Mouse (Mus musculus) brain, adult 2 months (tissue): ENCODE results near the gene Edc3.

Experiments used
- DNase-seq: peaks from one replicate; pipeline ENCODE4 v3.0.0; 2011; ENCODE audit warnings: low read depth, low spot score

Gene Edc3

GRCm38 (mm10) chr9:57708068-57708719 lies at the start of gene Edc3:
TSS of gene Edc3 (plus strand) at chr9:57708540.
- peak; percentile 86 for DNase-seq

DNA sequence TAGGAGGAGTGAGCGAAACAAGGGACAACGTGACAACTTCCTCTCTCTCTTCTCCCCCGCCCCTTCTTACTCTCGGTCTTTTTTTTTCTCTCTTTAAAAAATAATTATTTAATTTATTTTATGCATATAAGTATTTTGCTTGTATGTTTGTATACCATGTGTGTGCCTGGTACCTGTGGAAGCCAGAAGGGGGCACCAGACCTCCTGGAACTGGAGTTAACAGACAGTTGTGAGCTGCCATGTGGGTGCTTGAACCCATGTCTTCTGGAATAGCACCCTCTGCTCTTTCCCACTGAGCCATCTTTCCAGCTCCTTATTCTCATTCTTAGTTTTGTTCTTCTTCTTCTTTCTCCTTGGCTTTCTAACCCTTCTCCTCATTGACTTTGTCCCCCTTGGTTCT lies 49.4 kb upstream of the Edc3 start:
- no peak for DNase-seq

- DNase-seq = peak; percentile 90
These were observed 48.6 kb upstream of the Edc3 start for GRCm38 (mm10) chr9:57659774-57660173.

GRCm38 (mm10) chr9:57660501-57660900 lies 47.8 kb upstream of the Edc3 start:
- DNase-seq = no peak

- no peak for DNase-seq
These were observed 46.8 kb upstream of the Edc3 start for GRCm38 (mm10) chr9:57661552-57661951.

DNA sequence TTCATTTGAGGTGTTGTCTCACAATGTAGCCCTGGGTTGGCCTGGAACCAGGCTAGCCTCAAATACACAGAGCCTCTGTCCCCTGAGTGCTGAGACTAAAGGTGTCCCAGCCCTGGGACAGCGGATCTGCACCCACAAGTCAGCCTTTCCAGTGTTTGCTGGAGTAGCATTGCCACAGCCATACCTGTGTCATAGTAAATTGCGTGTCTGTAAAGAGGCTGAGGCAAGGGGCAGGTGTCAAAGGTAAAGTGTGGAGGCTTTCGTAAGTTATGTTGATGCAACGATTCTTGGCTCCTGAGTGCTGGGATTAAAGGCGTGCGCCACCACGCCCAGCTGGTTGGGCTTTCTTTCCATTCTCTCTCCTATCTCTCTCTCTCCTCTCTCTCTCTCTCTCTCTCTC lies 43.7 kb upstream of the Edc3 start:
- no peak for DNase-seq

- DNase-seq = no peak
These were observed 41.8 kb upstream of the Edc3 start for GRCm38 (mm10) chr9:57666536-57666935.

GRCm38 (mm10) chr9:57667136-57667535 lies 41.2 kb upstream of the Edc3 start:
- DNase-seq = no peak

GRCm38 (mm10) chr9:57667817-57668216 lies 40.5 kb upstream of the Edc3 start:
- no peak for DNase-seq

- no peak for DNase-seq
These were observed 40.1 kb upstream of the Edc3 start for GRCm38 (mm10) chr9:57668277-57668676.

GRCm38 (mm10) chr9:57669566-57669965 lies 38.8 kb upstream of the Edc3 start:
- no peak for DNase-seq

DNA sequence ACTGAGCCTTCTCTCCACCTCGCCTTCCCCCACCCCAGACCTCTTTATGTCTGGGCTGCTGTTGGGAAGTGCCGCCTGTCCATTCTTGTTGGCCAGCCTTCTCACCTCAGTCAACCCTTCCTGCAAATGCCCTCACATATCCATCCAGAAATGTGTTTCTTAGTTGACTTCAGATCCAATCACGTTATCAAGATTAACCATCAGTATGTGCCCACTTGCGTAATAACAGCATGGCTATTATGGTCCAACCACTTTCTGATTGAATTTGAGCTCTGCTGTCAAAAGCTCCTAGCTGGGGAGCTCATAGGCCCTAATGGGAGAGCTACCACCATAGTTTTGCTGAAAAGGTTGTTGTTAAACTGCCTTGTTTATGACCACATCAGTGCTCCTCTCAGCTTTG lies 37.3 kb upstream of the Edc3 start:
- no peak for DNase-seq

- DNase-seq = no peak
These were observed 36.8 kb upstream of the Edc3 start for GRCm38 (mm10) chr9:57671500-57671899.

- DNase-seq = no peak
These were observed 26.9 kb upstream of the Edc3 start for GRCm38 (mm10) chr9:57681411-57681810.

- DNase-seq = no peak
These were observed 24.8 kb upstream of the Edc3 start, which contains the start of gene Cyp1a2 for GRCm38 (mm10) chr9:57683520-57683919. TSS of gene Cyp1a2 (minus strand) at chr9:57683703.

DNA sequence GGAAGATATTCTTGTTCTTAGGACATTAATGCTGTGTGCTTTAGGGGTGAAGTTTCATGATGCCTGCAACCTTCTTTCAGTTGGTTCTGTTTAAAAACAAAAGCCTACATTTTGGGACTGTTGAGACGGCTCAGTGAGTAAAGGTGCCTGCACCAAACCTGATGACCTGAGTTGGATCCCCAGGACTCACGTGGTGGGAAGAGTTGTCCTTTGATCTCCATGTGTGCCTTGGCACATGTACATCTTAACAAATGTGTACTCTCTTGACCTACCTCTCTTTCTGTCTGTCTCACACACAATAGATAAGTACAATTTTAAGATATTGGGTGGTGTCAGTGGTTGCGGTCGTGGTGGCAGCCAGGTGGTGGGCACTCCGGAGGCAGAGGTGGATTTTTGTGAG lies 22.3 kb upstream of the Edc3 start:
- DNase-seq = no peak

- no peak for DNase-seq
These were observed 20.6 kb upstream of the Edc3 start, which contains the start of gene Cyp1a1 for GRCm38 (mm10) chr9:57687751-57688150. TSS of gene Cyp1a1 (plus strand) at chr9:57687928.

- no peak for DNase-seq
These were observed 20.2 kb upstream of the Edc3 start for GRCm38 (mm10) chr9:57688158-57688557.

DNA sequence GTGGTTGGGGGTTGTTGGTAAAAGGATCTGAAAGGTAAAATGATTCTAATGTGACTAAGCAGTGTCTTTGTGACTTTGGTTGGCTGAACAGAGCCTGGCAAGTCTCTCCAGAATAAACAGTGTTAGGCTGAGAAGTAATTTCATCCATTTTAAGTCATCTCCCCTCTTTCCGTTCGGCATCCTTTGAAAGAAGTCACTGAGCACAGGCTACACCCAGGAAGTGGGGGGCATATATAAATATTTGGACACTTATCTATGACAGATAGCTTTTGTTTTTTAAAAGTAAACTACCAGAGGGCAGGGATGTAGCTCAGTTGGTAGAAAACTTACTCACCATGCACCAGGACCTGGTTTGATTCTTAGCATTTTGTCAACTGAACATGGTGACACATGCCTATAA lies 19.7 kb upstream of the Edc3 start:
- DNase-seq = no peak

GRCm38 (mm10) chr9:57694108-57694507 lies 14.2 kb upstream of the Edc3 start:
- no peak for DNase-seq

DNA sequence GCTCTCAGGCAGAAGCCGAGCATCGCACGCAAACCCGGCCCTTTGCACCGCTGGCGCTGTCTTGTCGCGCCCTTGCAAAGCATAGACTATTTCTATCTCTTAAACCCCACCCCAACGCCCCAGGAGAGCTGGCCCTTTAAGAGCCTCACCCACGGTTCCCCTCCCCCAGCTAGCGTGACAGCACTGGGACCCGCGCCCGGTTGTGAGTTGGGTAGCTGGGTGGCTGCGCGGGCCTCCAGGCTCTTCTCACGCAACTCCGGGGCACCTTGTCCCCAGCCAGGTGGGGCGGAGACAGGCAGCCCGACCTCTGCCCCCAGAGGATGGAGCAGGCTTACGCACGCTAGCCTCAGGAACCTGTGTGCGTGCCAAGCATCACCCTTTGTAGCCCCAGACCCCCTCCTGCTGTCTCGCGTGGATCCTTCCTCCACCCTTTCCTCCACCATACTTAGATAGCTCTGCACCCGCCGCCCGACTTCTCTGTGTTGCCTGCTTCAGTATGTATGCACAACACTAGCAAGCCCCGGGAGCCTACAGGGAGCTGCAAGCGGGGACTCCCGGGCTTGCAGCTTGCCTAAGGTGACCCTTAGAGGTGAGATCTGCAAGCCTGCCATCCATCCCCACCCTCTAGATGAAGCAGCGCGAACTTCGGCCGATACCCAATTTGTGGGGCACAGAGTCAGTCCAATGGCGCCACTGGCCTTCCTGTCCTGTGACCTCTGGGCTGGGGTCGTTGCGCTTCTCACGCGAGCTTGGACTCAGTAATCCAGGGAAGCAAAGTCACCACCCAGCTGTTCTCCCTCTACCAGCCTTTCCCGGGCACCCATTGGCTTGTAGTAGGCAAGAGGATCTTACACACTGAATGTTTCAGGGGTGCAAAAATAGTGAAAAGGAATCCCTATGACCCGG lies 11.7 kb upstream of the Edc3 start:
- DNase-seq = peak; percentile 80

DNA sequence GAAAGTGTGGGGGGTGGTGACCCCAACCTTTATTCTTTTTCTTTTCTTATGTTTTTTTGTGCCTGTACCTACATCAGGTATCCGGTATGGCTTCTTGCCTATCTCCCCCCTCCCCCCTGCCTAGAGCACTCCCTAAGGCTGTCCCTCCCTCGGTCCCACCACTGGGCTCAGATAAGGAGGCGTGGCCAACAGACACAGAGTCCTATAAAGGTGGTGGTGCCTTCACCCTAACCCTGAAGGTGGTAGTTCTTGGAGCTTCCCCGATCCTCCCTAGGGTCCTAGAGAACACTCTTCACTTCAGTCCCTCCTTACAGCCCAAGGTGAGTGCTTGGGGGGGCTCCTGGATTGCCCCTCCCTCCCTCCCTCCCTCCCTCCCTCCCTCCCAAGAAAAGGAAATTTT lies 11.0 kb upstream of the Edc3 start:
- no peak for DNase-seq
